Mouse (Mus musculus) brown adipose tissue, adult 24 weeks (tissue): ENCODE data around the gene Nucks1. TPM values are rescaled to one million over a fixed set of nuclear protein-coding genes. Genes with fewer than 3 reads are reported as not detected.

ENCODE experiments used
- H3K27ac ChIP-seq: fragments of 200-500 bp; replicated peaks from 2 replicates; pipeline ENCODE4 v1.5.1; 2012; ENCODE audit warnings: low read depth, mild to moderate bottlenecking, low read length
- H3K4me1 ChIP-seq: fragments of 200-500 bp; 2 replicates; pipeline ENCODE4 v1.6.1; 2012; ENCODE audit warnings: low read length, mixed read lengths; ENCODE audit not compliant: control insufficient read depth, insufficient read depth, insufficient read length
- H3K4me3 ChIP-seq: fragments of 200-500 bp; 2 replicates; pipeline ENCODE4 v1.5.1; 2012; ENCODE audit warnings: low read depth, mild to moderate bottlenecking, low read length, moderate library complexity; ENCODE audit not compliant: insufficient read depth
- polyA plus RNA-seq: library from polyadenylated mRNA; stranded (reverse); fragments of >200 nt; gene quantifications from 2 replicates; pipeline ENCODE4 v1.2.4, GENCODE M21; 2012; ENCODE audit not compliant: missing spikeins, insufficient read depth, insufficient read length

The Nucks1 gene
- polyA plus RNA-seq, 1 experiment = 44.2 TPM

DNA sequence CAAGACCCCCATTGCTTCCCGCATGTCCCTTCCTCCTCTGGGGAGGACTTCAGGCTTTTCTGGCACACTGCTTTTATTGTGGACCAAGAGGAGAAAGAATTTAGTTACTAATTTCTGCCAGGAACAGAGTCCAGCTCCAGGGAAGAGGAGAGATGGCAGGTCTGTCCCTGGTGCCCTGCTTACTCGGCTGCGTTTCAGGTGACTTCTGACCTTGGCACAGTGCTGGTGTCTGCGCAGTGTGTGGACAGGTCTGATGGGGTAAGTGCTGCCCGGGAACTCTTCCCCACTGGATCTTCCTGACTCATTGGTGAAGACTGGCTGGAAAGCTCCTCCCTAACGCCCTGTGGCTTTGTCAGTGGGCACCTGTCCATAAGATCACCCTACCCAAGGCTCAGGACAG is 58.6 kb downstream of the Nucks1 start:
- no peaks in the 10 kb centered on the region for H3K4me1 ChIP-seq
- H3K27ac ChIP-seq = no peak overlapping the region
- no peak overlapping the region for H3K4me3 ChIP-seq

DNA sequence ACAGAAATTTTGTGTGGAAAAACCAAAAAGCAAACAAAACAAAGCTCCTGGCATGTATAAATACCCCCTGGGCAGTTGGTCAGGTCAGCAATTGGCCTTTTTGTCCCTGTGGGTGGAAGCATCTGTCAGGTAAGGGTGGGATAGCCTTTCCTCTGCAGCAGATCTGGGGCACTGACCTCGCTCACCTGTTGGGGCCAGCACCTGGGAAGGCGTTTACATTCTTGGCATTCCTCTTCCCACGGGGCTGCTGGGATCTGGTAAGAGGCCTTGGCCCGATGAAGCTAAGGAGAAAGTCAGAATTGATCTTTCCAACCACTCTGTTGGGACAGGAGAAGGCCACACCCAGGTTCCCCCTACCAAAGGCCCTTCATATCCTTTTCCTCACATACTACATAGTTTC is 59.5 kb downstream of the Nucks1 start:
- Histone ChIP-seq H3K4me3 (no peak overlapping the region), H3K4me1 (no peaks in the 10 kb centered on the region), H3K27ac (no peak overlapping the region)

DNA sequence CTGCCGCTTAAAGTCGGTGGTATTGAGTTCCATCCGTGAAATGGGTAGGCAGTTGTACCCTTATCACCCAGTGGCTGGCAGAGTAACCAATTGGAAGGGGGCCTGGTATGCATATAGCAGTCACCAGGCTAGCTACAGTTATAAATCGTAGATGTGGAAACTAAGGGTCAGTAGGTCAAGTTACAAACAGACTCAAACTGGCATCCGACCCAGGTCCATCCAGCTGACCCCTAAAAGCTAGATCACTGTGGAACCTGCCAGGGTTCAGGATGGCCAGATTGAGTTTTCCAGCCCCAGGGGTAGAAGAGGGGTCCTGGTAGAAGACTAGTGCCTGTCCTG is 60.0 kb downstream of the Nucks1 start:
- Histone ChIP-seq H3K4me3 (no peak overlapping the region), H3K4me1 (no peaks in the 10 kb centered on the region), H3K27ac (no peak overlapping the region)

DNA sequence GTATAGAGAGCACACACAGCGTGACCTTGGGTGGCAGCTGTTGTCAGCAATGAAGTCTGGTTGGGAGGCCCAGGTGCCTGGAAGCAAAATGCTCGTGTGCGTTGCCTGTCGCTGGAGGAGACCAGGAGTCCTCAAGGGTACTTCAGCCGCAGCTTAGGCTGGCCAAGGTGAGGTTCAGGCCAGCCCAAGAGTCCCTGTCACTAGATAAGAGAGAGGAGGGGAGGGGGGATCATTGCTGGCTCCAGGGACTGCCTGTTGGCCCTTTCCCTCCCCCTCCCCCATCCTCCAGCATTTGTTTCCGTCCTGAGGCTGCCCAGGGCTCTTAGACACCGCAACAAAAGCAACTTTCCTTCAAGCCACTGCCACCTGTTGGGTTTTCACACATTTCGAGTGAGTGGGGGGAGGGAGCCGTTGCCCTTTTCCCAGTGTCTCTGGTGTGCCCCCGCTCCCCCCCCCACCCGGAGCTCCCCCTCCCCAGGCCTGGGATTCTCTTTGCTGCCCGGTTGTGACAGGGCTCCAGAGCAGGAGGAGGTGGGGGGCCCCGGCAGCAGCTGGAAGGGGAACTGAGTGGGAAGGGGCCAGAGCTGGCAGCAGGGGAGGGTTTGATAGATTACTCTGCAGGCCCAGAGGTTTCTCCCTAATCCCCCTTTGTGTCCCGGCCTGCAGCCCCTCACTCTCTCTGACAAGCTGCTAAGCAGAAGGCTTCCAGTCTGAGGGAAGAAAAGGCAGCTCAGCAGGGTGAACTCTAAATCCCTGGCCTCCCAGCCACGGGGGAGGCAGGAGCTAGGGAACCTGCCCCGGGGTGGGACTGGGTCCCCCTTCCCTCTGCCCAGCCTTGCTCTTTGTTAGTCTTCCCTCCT is 60.6 kb downstream of the Nucks1 start:
- Histone ChIP-seq H3K4me3 (no peak overlapping the region), H3K27ac (no peak overlapping the region), H3K4me1 (no peaks in the 10 kb centered on the region)

DNA sequence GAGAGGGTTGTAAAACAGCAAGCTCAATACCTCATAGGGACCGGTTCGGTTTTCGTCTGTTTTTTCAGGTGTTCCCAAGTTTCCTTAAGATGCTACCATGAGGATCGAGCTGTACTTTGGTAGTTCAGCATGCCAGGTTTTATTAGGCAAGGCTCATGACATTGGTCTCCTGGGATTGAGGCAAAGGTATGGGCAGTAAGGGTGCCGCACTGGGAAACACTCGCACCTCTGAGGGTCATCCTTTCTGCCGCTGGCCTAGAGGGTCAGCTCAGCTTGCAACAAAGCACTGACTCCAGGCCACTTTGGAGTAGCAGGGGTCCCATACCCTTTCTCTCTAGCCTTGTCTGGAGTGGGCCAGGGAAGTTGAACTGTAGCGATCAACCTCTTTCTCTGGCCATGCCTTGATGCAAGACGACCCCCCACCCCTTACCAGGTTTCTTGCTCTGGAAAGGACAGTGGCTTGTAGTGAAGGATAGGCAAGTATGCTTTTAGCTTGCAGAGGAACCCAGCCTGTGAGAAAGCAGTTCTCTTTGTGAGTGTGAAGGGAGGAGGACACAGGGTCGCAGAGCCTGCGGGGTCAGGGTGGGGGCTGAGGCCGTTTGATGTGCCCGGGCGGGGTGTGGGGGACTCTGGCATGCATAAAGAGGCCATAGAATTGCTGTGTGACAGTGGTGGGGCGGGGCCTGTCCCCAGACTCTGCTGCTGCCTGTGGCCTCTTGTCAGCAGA is 61.6 kb downstream of the Nucks1 start:
- no peaks in the 10 kb centered on the region for H3K4me1 ChIP-seq
- H3K27ac ChIP-seq = no peak overlapping the region
- H3K4me3 ChIP-seq = no peak overlapping the region

DNA sequence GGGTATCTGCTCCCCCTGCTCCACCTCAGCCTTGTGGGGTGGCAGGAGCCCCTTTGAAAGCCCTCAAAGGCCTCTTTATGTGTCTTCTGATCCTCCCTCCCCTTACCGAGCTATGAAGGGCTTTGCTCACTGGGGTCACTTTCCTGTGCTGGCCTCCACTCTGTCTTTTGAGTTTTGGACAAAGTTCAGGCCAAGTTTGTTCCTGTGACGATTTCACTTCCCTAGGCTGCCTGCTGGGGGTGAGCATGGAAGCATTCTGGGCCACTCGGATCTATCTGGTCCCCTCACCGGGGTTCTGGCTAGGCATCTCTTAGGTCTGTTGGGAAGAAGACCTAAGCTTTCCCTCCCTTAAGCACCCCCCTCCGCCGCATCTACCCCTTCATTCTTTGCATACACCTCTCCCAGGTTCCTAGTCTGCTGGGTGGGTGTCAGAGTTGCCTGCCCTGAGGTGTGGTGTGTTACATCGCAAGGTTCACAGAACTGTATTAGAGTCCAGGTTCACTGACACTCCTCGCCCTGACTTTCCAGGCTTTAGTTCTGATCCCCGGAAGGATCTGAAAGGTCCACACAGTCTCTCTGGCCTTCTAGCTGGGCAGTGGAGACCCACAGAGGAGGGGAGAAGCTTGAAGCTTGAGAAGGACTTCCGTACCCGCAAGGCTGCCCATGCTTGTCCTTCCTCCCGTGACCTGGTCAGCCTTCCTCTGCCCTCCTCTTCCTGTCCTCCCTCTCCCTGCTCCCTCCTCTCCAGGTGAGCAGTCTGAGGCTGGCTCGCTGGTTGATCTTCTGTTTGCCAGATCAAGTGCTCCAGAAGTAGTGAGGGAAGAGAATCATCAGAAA is 62.4 kb downstream of the Nucks1 start:
- H3K27ac ChIP-seq = no peak overlapping the region
- H3K4me3 ChIP-seq = no peak overlapping the region
- no peaks in the 10 kb centered on the region for H3K4me1 ChIP-seq

DNA sequence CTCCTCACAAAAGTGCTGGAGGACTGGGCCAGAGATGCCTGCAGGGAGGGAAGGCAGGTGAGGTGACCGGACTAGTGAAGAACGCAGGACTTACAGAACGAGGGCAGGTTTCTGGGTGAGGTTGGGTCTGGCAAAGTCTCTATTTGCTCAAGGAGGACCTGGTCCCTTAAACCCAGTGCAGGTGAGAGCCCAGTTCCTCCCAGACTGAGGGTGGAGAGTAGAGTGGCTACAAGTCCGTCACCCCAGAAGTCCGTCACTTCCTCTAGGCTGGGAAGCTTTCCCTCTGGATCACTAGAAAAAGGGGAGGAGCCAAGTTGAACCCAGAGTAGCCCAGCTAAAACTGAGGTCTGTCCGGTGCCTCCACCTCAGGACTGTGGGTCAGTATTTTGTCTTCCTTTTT is 63.7 kb downstream of the Nucks1 start:
- no peaks in the 10 kb centered on the region for H3K4me1 ChIP-seq
- no peak overlapping the region for H3K27ac ChIP-seq
- H3K4me3 ChIP-seq = no peak overlapping the region

DNA sequence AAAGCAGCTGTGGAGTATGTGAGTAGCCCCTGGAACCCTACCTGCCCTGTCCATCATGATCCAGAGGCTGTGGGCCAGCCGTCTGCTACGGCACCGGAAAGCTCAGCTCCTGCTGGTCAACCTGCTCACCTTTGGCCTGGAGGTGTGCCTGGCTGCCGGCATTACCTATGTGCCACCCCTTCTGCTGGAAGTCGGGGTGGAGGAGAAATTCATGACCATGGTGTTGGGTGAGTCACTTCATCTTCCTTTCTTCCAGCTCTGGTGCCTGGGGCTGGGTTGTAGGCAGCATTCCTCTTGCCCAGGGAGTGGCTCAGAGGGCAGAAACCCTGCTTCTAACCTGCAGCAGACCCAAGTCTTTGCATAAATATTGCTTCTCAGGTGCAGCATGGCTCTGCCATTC is 66.6 kb downstream of the Nucks1 start:
- Histone ChIP-seq H3K4me3 (no peak overlapping the region), H3K27ac (no peak overlapping the region), H3K4me1 (no peaks in the 10 kb centered on the region)

DNA sequence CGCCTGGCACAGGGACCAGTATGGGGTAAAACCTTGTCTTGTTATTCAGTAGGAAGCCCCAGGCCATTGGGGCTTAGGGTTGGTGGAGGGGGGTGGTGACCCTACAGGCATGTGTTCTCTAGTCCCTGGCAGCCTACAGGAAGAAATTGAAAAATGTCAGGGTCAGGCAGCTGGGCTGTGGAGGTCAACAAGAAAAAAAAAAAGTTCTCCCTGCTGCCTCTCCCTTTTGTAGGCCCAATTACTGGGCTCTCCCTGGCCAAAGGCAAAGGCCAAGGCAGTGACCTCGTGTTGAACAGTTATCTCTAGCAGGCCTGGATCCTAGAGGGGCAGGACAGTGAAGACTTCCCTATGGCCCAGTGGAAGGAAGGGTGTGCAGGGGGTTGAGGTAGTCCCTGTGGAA is 70.1 kb downstream of the Nucks1 start:
- H3K4me1 ChIP-seq = no peaks in the 10 kb centered on the region
- no peak overlapping the region for H3K27ac ChIP-seq
- no peak overlapping the region for H3K4me3 ChIP-seq

DNA sequence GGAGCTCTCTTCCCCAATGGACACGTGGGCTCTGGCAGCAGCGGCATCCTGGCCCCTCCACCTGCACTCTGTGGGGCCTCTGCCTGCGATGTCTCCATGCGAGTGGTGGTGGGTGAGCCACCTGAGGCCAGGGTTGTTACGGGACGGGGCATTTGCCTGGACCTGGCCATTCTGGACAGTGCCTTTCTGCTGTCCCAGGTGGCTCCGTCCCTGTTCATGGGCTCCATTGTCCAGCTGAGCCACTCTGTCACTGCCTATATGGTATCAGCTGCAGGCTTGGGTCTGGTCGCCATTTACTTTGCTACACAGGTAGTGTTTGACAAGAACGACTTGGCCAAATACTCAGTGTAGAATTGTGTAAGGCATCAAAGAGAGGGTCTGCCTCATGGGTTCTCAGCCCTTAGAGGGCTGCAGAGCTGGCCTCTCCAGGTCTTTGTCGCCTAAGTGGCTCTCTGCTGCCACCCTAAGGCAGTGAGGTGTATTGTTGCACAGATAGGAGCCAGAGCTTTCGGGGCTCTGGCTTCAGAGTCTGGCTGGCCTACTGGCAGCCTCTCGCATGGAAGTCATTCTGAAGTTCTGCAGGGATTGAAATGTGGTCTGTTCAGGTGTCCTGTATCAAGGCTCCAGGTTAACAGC is 71.2 kb downstream of the Nucks1 start:
- H3K4me1 ChIP-seq = no peaks in the 10 kb centered on the region
- H3K27ac ChIP-seq = no peak overlapping the region
- no peak overlapping the region for H3K4me3 ChIP-seq

DNA sequence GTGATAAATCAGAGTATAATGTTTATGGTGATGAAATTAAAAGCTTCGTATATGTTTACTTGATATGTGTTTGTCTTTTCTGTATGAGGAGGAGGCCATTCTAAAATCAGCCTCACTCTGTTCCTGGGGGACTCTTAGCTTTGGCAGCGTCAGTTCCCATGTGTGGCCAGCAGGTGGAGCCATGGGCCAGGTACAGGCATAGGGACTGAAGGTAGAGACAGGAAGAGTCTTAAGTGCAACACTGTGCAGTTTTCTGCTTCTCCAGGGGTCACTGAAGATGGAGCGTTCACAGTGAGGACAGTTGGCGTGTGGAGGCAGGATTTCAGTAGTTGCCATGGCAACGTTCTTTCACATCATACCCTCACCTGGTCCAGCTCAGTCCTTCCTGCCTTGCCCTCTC is 72.6 kb downstream of the Nucks1 start:
- Histone ChIP-seq H3K4me1 (peaks cover 3% of the 10 kb centered on the region; the same call in 1 of the 2 replicates), H3K4me3 (no peak overlapping the region), H3K27ac (no peak overlapping the region)

DNA sequence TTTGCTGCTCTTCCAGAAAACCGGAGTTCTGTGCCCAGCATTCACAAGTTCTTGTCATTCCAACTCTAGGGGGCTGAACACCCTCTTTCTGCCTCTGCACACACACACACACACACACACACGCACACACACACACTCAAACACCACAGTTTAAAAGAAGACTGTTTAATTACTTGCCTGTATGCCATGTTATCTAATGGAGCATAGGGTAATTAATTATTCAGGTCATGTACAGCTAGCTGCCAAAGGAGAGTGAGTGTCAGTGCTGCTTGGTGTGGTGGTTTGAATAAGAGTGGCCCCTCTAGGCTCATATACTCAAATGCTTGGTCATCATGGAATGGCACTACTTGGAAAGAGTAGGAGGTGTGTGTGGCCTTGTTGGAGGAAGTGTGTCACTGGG is 73.5 kb downstream of the Nucks1 start:
- peaks cover 5% of the 10 kb centered on the region; the same call in 1 of the 2 replicates for H3K4me1 ChIP-seq
- H3K4me3 ChIP-seq = no peak overlapping the region
- no peak overlapping the region for H3K27ac ChIP-seq
